Mouse (Mus musculus): Measurements from ENCODE around the gene Lrrc73. TPM values are rescaled to one million over a fixed set of nuclear protein-coding genes. Genes with fewer than 3 reads are reported as not detected.

Lrrc73 gene
- polyA plus RNA-seq, 1 experiment from 2014 or later = not detected

GRCm38 (mm10) chr17:46244579-46244978 is 8.8 kb upstream of the Lrrc73 start:
- Histone ChIP-seq H3K4me3 (ENCODE audit: low read depth, low read length) (no peak overlapping the region), H3K9me3 (ENCODE audit: low read length) (no peaks in the 10 kb centered on the region), H3K9ac (replicated peaks) (no peak overlapping the region), H3K4me1 (ENCODE audit: insufficient read depth) (peaks cover 15% of the 10 kb centered on the region), H3K4me2 (ENCODE audit: low read depth, low read length) (no peak overlapping the region), H3K36me3 (replicated peaks; ENCODE audit: insufficient read depth, low read length) (peaks cover 64% of the 10 kb centered on the region), H3K27ac (ENCODE audit: low read depth) (no peak overlapping the region), H3K27me3 (ENCODE audit: insufficient read depth, low read length) (no peaks in the 10 kb centered on the region)
- TF ChIP-seq EP300 (IDR thresholded peaks at IDR 0.05; ENCODE audit: low read depth) = no peak
- no peak for TF ChIP-seq CTCF (IDR thresholded peaks at IDR 0.05; ENCODE audit: low read depth)
- DNase-seq = peak; percentile 64
- peak; percentile 22; the same call in 1 of the 2 replicates for ATAC-seq
- WGBS (ENCODE audit: insufficient replicate concordance) = 70% methylated on average over 10 of the region's 10 CpGs

- under 1% methylated on average over 53 of the region's 53 CpGs for WGBS (ENCODE audit: insufficient replicate concordance)
- peak within 1 kb of the TSS; percentile 99 for H3K9ac ChIP-seq (replicated peaks)
- no peak for TF ChIP-seq CTCF (IDR thresholded peaks at IDR 0.05; ENCODE audit: low read depth)
- TF ChIP-seq EP300 (IDR thresholded peaks at IDR 0.05; ENCODE audit: low read depth) = peak; percentile 62; the same call in 1 of the 2 replicates
Measured at GRCm38 (mm10) chr17:46247512-46248188, 5.7 kb upstream of the Lrrc73 start, which contains the start of the genes Polr1c and Yipf3. Polr1c (minus strand) TSS chr17:46248054. Yipf3 (plus strand) TSS chr17:46248080.

GRCm38 (mm10) chr17:46248189-46248522 is 5.2 kb upstream of the Lrrc73 start:
- no peak for DNase-seq
- 1% methylated on average over 37 of the region's 37 CpGs for WGBS (ENCODE audit: insufficient replicate concordance)
- Histone ChIP-seq H3K9me3 (ENCODE audit: low read length) (no peaks in the 10 kb centered on the region), H3K4me3 (ENCODE audit: low read depth, low read length) (peak overlapping the region; percentile 97), H3K9ac (replicated peaks) (peak overlapping the region; percentile 99), H3K4me2 (ENCODE audit: low read depth, low read length) (peak overlapping the region; percentile 96), H3K27me3 (ENCODE audit: insufficient read depth, low read length) (no peaks in the 10 kb centered on the region), H3K4me1 (ENCODE audit: insufficient read depth) (peaks cover 16% of the 10 kb centered on the region), H3K27ac (ENCODE audit: low read depth) (peak overlapping the region; percentile 86), H3K36me3 (replicated peaks; ENCODE audit: insufficient read depth, low read length) (peaks cover 59% of the 10 kb centered on the region)
- peak; percentile 61 for ATAC-seq
- TF ChIP-seq CTCF (IDR thresholded peaks at IDR 0.05; ENCODE audit: low read depth) (no peak), EP300 (IDR thresholded peaks at IDR 0.05; ENCODE audit: low read depth) (no peak)

More at GRCm38 (mm10) chr17:46247512-46248188, 5.7 kb upstream of the Lrrc73 start, which contains the start of the genes Polr1c and Yipf3:
- Histone ChIP-seq H3K4me1 (ENCODE audit: insufficient read depth) (peaks cover 15% of the 10 kb centered on the region), H3K36me3 (replicated peaks; ENCODE audit: insufficient read depth, low read length) (peaks cover 64% of the 10 kb centered on the region), H3K4me3 (ENCODE audit: low read depth, low read length) (peak within 1 kb of the TSS; percentile 97), H3K27me3 (ENCODE audit: insufficient read depth, low read length) (no peaks in the 10 kb centered on the region), H3K27ac (ENCODE audit: low read depth) (peak within 1 kb of the TSS; percentile 86), H3K4me2 (ENCODE audit: low read depth, low read length) (peak within 1 kb of the TSS; percentile 96), H3K9me3 (ENCODE audit: low read length) (no peaks in the 10 kb centered on the region)
- ATAC-seq (peak; percentile 95), DNase-seq (peak; percentile 96)

- TF ChIP-seq CTCF (IDR thresholded peaks at IDR 0.05; ENCODE audit: low read depth) (peak; percentile 21; the same call in 1 of the 2 replicates), EP300 (IDR thresholded peaks at IDR 0.05; ENCODE audit: low read depth) (no peak)
- Histone ChIP-seq H3K27me3 (ENCODE audit: insufficient read depth, low read length) (peaks cover 23% of the 10 kb centered on the region), H3K27ac (ENCODE audit: low read depth) (no peak overlapping the region), H3K4me2 (ENCODE audit: low read depth, low read length) (no peak overlapping the region), H3K36me3 (replicated peaks; ENCODE audit: insufficient read depth, low read length) (peaks cover 31% of the 10 kb centered on the region), H3K9ac (replicated peaks) (no peak overlapping the region), H3K4me3 (ENCODE audit: low read depth, low read length) (no peak overlapping the region), H3K9me3 (ENCODE audit: low read length) (no peaks in the 10 kb centered on the region), H3K4me1 (ENCODE audit: insufficient read depth) (peaks cover 27% of the 10 kb centered on the region)
- ATAC-seq (no peak), DNase-seq (no peak)
- WGBS (ENCODE audit: insufficient replicate concordance) = 81% methylated on average over 7 of the region's 7 CpGs
Measured at GRCm38 (mm10) chr17:46251174-46251573, 2.2 kb upstream of the Lrrc73 start.

- DNase-seq (peak; percentile 55), ATAC-seq (no peak)
- H3K4me1 ChIP-seq (ENCODE audit: insufficient read depth) = peaks cover 20% of the 10 kb centered on the region
- no peaks in the 10 kb centered on the region for H3K9me3 ChIP-seq (ENCODE audit: low read length)
- H3K27me3 ChIP-seq (ENCODE audit: insufficient read depth, low read length) = peaks cover 23% of the 10 kb centered on the region
- peaks cover 31% of the 10 kb centered on the region for H3K36me3 ChIP-seq (replicated peaks; ENCODE audit: insufficient read depth, low read length)
- peak overlapping the region; percentile 99 for H3K4me2 ChIP-seq (ENCODE audit: low read depth, low read length)
- H3K27ac ChIP-seq (ENCODE audit: low read depth) = no peak overlapping the region
- H3K4me3 ChIP-seq (ENCODE audit: low read depth, low read length) = peak overlapping the region; percentile 68; the same call in 1 of the 2 replicates
- 47% methylated on average over 14 of the region's 14 CpGs for WGBS (ENCODE audit: insufficient replicate concordance)
- no peak overlapping the region for H3K9ac ChIP-seq (replicated peaks)
- TF ChIP-seq EP300 (IDR thresholded peaks at IDR 0.05; ENCODE audit: low read depth) (no peak), CTCF (IDR thresholded peaks at IDR 0.05; ENCODE audit: low read depth) (peak; percentile 61)
Measured at GRCm38 (mm10) chr17:46252571-46253451, 520 bp upstream of the Lrrc73 start.

GRCm38 (mm10) chr17:46254106-46254505 is 775 bp downstream of the Lrrc73 start:
- Histone ChIP-seq H3K27me3 (ENCODE audit: insufficient read depth, low read length) (peaks cover 23% of the 10 kb centered on the region), H3K9me3 (ENCODE audit: low read length) (no peaks in the 10 kb centered on the region), H3K4me3 (ENCODE audit: low read depth, low read length) (peak overlapping the region; percentile 68), H3K4me2 (ENCODE audit: low read depth, low read length) (peak overlapping the region; percentile 99), H3K4me1 (ENCODE audit: insufficient read depth) (peaks cover 15% of the 10 kb centered on the region), H3K9ac (replicated peaks) (peak overlapping the region; percentile 48), H3K36me3 (replicated peaks; ENCODE audit: insufficient read depth, low read length) (peaks cover 40% of the 10 kb centered on the region), H3K27ac (ENCODE audit: low read depth) (no peak overlapping the region)
- DNase-seq (no peak), ATAC-seq (peak; percentile 20; the same call in 1 of the 2 replicates)
- under 1% methylated on average over 24 of the region's 54 CpGs for WGBS (ENCODE audit: insufficient replicate concordance)
- TF ChIP-seq EP300 (IDR thresholded peaks at IDR 0.05; ENCODE audit: low read depth) (no peak), CTCF (IDR thresholded peaks at IDR 0.05; ENCODE audit: low read depth) (no peak)
